Mouse (Mus musculus) fibroblast of lung, adult 2 months (primary cell): ENCODE results near the gene Cbfa2t2.
A peak's percentile ranks its signal among the peaks of the same experiment; 100 is the strongest.

Source experiments
- DNase-seq: peaks from one replicate; pipeline ENCODE4 v3.0.0-alpha.2; 2011; ENCODE audit warnings: low read depth

Gene Cbfa2t2

DNA sequence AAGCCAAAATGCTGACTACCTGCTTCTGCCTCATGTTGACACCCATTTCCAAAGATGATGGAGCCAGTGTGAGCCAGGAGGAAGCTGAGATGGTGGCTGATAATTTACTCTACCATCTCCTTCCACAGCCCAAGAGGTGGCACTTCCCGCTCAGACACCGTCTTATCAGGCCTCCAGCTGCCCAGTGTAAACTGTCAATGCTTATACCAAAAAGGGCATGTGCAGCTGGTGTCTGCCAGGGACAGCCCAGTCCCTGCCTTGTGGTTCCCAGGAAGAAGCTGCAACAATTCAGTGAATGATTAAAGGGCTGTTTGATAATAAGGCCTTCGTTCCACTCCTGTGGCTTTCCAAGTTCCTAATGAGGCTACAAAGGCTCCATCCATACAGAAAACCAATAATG, 102.4 kb downstream of the Cbfa2t2 start:
- no peak for DNase-seq

DNA sequence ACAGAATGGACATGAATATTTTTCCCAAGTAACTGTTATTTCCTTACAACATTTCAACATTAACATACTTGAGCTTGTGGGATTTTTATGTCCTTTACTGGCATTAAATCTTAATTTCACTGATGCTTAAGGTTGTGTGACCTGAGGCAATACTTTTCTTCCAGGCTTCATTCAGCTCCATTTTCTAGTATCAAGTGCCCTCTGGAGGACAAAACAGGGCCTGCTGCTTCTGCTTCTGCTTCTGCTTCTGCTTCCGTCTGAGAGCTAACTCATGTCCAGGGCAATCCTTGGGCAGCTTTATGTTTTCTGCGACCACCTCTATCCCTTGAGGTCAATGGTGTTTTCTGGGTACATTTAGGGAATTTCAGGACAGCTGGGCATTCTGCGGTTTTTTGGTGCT, 103.4 kb downstream of the Cbfa2t2 start:
- DNase-seq, result no peak

DNA sequence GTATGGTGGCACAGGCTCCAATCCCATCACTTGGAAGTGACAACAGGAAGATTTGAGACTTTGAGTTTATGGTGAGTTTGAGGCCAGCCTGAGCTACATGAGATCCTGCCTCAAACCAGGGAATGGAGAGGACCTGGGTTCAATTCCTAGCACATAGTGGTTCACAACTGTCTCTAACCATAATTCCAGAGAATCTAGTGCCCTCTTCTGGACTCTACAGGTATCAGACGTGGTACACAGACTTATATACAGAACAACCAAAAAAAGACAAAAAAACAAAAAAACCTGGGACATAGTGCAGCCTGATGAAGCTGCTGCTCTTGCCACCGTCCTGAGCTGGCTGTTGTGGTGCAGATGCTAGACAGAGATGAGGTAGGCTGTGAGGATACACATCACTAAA, 105.3 kb downstream of the Cbfa2t2 start:
- DNase-seq, result no peak

DNA sequence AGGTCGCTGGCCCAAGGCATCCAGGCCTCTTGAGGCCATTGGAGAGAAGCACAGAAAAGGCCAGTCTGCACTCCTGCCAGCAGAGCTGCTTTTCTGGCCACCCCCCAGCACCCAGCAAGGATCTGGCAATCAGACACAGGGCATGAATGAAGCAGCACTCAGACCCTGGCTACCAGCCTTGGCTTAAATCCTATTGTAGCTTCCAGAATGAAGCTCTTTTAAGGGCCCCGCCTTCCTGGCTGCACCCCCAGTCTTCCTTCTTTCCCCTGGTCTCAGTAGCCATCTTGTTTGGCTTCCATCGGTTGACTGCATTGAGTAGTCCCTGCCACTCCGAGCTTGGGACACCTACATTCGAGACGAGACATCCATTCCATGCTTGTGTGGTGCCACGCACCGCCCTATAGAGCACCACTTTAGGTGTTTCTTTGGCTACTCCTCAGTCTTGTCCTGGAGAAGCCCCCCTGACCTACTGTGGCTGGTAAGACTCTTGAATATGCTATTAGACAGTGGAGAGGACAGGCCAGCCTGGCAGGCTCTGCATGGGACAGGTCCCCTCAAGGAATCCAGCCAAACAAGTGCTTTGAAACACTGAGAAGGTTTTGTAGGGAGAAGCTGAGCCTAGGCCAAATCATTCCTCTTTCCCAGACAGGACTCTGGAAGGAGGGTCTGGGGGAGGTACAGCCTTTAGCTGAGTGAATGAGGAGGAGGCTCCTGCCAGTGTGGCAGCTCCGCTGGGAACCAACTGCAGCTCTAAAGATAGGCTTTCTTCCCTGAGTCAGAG, 107.5 kb downstream of the Cbfa2t2 start:
- peak; percentile 56 for DNase-seq

DNA sequence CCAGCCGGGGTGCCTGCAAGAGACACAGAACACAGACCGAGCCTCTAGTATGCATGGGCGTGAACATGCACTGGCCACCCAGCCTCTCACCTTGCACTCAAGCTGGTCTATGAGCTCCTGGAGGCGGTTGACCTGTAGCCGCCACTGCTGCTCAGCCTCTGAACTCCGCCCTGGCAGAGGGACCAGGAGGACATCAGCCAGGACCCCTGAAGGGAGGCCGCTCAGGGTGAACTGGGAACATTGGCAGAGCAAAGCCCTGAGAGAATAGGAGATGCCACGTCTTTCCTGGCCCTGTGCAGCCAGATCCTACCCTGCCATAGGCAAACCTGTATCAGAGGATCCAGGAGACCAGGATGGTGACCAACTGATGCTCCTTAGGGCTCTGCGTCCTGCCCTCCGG, 110.4 kb downstream of the Cbfa2t2 start, which contains the start of gene 1700003F12Rik:
Gene 1700003F12Rik, plus strand, starts transcription at position 375 of the 400 bp plus-strand sequence.
- DNase-seq, result no peak

DNA sequence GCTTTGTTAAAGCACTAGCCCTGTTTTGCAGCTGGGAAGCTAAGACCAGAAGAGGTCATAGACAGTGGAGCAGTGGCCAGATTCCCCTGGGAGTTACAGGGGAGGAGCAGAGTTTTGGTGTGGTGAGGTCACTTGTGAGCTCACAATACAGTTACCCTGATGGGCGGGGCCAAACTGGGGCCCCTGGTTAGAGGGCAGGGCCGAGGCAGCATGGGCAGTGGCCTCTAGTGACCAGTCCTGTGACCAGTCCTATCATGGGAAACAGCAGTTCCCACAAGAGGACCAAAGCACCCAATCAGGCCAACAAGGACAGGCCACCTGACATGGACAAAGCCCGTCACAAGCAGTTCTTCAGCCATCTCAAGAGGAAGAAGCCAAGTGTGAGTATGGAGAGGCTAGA, 112.4 kb downstream of the Cbfa2t2 start:
- no peak for DNase-seq

DNA sequence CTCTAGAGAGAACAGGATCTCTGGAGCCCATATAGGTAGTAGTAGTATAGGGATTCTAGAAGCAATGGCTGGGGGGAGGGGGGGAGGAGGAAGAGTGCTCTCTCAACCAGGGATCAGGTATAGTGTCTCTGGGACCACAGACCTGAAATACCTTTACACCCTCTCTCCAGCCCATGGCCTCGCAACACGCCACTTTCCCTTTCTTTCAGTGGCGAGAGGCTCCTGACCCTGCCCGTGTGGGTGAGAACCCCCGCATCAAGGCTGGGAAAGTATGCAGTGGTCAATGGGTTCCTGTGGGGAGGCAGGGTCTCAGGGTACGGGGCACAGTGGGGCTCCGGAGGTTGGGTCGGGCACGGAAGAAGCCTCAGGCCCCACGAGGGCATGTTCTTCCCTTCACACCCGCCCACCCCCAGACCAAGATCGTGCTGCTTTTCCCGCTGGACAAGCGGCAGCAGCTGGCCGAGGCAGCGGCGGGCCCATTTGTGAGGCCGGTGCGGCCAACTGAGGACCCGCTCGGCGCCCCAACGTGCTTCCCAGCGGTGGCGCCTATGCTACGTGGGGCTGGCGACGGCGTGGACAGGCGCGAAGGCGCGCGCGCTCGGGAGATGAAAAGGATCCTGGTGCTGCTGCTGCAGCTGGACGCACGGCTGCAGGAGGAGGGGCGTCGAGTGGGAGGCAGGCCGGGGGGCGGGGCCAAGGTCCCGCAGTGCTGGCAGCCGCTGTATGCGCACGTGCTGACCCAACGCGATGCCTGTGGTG, 113.0 kb downstream of the Cbfa2t2 start:
- DNase-seq, result no peak

DNA sequence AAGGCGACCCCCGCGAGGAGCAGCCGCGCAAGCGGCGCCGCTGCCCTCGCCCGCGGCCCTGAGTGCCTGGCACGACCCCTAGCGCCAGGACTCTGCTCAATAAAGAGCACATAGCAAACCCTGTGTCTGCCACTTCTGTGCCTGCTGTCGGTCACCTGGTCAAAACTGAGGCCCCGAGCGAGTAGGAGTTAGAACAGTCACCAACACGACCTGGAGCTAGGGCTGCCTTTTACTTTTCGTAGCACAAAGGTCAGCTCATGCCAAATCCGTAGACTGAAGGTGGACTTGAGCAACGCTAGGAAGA, 113.6 kb downstream of the Cbfa2t2 start:
- no peak for DNase-seq

DNA sequence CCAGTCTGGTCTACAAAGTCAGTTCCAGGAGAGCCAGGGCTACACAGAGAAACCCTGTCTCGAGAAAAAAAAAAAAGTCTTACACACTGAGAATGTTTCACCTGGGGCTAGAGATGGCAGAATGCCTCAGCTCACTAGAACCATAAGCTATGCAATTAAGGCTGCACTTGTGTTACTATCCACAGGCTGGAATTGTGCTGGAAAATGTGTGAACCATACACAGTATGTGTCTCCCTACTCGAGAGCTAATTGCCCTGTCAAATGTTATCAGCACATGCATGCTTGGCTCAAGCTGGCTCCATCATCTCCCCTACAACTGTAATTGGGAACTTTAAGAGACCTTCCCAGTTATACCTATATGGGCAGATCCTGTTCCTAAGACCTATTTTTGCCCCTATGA, 114.7 kb downstream of the Cbfa2t2 start:
- no peak for DNase-seq

DNA sequence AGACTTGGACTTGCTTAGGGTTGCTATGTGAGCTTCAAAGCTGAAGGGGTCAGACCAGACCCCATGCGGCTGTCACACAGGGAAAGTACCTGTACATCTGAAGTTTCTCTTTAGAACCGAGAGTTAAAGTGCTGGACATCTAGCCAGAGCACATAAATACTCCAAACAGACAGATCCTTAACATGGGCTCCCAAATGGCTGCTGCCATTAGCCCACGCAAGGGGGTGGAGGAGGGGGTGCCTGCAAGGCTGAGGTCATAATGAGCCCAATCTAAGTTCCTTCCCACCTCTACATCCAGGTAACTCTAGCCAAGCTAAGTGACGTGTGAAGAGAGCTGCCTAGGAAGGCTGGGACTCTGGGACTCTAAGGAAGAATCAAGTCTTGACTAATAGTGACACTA, 115.2 kb downstream of the Cbfa2t2 start, which contains the start of gene Actl10:
Gene Actl10, plus strand, starts transcription at position 301 of the 400 bp plus-strand sequence.
- DNase-seq, result no peak

DNA sequence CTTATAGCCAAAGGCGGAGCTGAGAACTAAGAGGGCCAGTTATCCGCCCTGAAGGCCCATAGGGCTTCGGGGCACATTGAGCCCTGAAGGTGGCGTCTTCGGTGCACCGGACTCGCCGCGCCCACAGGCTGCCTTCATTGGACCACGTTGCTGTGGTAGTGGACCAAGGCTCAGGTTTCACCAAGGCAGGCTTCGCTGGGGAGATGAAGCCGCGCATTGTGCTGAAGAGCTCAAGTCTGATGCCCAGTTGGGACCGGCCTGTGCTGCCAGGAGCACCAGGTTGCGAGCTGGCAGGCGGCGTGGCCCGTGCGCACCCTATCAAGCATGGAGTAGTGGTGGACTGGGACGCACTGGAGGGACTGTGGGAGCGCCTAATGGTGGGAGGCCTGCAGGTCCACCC, 115.6 kb downstream of the Cbfa2t2 start:
- DNase-seq, result no peak

DNA sequence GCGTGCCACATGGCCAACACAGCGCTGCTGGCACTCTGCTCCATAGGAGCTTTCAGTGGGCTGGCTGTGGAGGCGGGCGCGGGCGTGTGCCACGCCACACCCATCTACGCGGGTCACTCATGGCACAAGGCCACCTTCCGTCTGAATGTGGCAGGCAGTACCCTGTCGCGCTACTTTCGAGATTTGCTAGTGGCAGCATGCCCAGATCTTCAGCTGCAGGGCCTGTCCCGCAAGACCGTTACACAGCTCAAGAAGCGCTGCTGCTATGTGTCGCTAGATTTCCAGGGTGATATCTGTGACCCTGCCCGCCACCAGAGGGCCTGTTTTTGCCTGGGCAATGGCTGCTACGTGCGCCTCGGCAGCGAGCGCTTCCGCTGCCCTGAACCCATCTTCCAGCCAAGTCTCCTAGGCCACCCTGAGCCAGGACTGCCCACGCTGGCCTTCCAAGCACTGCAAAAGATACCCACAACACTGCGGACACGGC, 116.2 kb downstream of the Cbfa2t2 start:
- DNase-seq, result no peak

DNA sequence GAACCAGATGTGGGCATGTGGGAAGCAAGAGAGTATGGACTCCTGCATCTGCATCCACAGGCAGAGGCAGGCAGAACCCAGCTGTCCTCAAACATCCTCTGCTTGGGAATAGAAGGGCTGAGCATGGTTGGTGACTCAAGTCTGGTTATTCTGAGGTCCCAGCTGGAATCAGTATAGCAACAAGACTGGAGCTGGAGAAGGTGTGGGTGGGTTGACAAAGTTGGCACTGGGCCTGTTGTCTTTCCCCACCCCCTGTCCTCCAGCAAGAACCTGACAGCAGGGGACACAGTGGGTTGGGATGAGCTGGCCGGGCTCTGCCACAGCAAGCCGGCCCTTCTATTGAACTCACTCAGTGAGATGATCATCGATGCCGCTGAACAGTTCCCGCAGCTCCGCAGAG, 119.0 kb downstream of the Cbfa2t2 start:
- no peak for DNase-seq

DNA sequence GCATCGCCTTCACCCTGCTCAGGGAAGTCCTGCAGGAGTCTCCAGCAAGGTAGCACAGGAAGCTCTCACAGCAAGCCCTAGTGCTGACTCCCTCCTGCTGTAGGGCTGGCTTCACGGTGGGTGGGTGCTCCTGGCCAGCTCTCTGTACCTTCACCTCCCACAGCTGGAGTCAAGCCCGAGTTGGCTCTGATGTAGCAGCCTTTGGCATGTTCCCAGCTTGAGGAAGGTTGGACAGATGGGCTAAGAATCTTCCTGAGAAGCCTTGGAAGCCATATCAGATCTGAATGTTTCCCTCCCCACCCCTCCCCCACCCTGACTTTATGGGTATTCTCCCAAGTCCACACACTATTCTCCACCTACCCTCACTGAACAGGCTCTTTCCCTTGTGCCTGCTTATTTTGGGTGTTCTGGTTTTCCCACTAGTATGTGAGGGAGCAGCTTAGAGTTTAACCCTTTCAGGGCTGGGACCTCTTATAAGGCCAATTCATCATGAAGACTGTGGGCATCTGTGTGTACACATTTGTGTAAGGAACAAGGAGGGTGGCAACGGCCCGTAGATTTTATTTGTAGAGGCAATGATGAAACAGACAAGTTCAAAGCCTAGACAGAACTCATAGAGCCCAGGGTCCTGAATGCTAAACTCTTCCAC, 121.0 kb downstream of the Cbfa2t2 start:
- DNase-seq, result no peak

DNA sequence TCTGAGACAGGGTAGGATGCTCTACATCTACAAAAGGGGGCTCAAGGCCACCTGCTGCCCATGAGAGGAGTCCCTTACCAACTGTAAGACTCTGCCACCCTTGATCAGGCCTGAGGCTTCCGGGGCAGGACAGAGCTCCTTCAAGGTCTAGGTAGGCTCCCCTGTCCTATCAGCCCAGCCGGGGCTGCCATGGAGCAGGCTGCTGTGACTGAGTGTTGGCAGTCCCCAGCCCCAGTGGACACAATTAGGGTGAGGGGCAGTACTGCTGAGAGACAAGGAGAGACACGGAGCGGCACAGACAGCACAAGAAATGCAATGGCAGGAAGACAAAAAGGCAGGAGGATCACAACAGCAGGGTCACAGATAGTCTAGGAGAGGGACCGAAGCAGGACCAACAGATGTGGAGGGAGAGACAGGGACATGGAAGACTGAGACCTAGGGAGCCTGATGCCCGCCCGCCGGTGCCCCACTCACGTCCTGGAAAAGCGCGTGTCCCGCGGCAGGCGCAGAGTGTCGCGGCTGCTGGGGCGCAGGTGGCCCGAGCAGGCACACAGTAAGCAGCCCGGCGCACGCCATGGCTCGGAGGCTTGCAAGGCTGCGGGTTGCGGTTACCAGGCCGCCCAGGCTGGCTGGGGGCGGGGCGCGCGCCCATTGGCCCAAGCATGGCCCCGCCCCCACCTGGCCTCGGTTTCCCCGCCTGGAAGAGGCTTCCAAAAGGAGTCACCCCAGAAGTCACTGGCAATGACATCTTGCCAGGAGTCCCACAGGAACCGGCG, 122.2 kb downstream of the Cbfa2t2 start, which contains the start of gene Necab3:
Gene Necab3, minus strand, starts transcription at position 627 of the 776 bp plus-strand sequence.
- DNase-seq, result no peak

DNA sequence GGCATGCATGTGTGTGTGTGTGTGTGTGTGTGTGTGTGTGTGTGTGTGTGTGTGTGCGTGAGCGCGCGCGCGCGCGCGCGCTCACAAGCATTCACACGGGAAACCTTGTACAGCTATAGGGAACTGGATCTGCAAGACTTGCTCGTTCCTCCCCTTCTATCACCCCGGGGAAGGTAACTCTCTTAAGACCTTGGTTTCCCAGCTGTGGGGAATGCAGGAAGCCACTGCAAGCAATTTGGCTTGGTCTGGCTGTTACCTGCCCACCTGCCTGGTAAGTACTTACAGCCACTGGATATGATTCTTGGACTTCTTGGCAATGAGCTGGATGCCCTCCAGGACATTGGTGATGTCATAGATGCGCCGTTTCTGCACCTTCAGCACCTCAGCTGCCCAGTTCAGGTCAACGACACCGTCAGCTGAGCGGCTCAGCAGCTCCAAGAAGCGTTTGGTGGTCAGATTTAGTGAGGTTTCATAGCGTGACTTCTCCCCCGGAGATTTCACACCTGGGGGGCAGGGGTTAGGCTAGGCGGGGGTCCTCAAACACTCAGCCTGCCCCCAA, 127.4 kb downstream of the Cbfa2t2 start:
- DNase-seq, result no peak

DNA sequence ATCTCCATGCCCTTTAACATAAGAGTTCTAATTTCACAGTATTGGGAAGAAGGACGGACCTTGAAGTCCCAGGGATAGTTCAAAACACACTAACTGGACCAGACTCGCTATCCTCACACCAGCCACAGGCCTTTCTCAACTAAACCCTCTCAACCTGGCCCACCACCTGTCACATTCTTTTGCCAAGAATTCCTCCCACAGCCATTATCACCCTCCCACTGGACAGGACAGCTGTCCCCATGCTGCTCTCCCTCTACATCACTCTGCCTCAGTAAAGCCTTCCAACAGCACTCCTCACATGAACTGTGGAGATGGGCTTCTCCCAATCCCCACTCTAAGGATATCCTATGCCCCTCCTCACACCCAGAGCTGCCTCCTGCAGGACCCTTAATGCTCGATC, 129.3 kb downstream of the Cbfa2t2 start:
- no peak for DNase-seq

DNA sequence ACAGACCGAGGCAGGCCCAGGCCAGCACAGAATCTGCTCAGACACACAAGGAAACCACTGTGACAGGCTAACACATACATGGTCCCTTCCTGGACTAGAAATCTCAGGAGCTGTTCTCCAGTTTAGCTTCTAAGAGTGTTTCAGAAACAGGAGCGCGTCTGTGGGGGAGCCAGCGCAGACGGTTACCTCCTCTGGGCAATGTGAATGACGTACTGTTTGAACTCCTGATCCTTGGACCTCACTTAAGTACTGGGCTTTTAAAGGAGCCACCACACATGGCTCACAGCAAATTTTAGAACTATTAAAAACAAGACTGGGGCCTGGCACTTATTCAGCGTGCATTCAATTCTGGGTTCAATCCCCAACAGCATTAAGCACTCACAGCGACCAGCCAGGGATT, 130.4 kb downstream of the Cbfa2t2 start:
- no peak for DNase-seq

DNA sequence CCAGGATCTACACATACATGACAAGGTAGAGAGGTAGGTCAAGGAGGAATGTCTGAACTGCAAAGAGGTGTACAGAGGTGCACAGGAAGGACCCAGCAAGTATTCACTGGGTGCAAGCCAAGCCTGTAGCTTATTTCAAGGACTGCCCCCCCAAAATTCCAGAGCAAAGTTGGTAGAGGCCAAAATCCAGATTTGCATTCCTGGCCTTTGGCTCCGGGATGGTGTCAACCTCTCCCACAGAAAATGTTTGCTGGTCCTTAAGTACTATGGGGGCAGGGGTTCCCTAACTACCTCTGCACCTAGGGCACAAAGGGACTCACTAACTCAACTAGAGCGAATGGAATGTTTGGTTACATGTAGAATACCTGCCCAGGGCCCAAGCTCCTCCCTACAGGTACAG, 131.5 kb downstream of the Cbfa2t2 start:
- no peak for DNase-seq

DNA sequence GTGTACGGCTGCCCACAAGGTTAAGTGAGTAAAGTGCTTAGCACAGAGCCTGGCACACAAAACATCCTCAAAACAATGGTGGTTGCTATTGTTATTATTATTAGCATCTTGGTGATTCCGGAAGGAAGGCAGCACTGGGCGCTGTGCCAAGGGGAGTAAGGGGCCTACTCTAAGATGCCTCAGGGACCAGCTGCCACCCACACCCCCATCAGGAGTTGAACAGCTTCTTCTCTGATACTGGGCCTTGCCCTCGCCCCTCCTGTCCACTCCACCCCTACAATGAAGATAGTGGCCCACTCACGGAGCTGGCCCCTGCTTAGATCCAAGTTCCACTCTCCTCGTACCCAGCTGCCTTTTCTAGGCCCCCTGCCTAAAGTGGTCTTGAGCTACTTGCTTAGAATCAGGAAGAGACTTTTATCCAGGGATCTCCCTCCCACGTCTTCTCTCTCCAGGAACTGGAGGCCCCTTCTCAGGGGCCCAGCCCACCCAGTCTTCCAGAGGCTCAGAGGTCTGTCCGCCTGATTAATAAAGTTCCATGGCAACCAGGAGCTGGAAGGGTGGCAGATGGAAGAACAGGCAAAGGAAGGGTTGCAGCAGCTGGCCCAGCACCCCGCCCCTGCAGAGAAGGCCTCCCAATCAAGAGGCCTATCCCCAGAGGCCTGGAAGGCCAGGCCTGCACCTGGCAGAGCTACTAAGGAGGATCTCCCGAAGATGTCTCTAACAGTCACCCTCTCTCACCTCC, 132.2 kb downstream of the Cbfa2t2 start:
- DNase-seq, result no peak
